Mouse (Mus musculus): ENCODE results near the gene Sh2b1. TPM values are rescaled to one million over a fixed set of nuclear protein-coding genes. Genes with fewer than 3 reads are reported as not detected.

The Sh2b1 gene
- total and polyA plus RNA-seq, 3 experiments: 8.9 to 61.5 (median 24.6) TPM

DNA sequence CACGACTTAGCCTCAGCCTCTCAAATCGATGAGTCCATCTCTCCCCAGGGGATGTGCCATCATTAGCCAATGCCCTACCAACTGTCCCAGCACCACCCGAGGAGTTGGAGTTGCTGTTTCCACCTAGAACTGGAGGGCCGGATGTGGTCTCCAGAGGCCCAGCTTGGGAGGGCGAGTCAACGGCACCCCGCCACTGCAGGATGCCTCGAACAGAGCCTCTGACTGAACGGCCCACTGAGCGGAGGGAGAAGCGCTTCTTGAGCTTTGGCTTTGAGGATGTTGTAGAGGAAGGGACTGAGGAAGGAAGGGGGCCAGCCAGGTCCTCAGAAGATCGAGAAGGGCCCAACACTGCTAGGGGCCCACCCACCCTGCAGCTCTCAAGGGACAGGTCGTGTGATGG lies 2.9 kb downstream of the Sh2b1 start:
- DNase-seq (ENCODE audit: low spot score): no peak
- Histone ChIP-seq H3K4me1 (ENCODE audit: insufficient read depth, low read depth, low read length) (peaks cover 57% of the 10 kb centered on the region), H3K36me3 (replicated peaks) (peaks cover 65% of the 10 kb centered on the region), H3K9me3 (replicated peaks) (no peaks in the 10 kb centered on the region), H3K4me3 (ENCODE audit: low read depth, low read length) (peak overlapping the region; percentile 27; the same call in 1 of the 2 replicates), H3K27me3 (ENCODE audit: insufficient read depth, low read length) (no peaks in the 10 kb centered on the region)
- no peak for TF ChIP-seq POLR2AphosphoS5 (IDR thresholded peaks at IDR 0.05; ENCODE audit: insufficient replicate concordance, low read depth, low read length)
- TF ChIP-seq CTCF (IDR thresholded peaks at IDR 0.05; ENCODE audit: low read depth, low read length): no peak
- no peak for TF ChIP-seq GATA2 (IDR thresholded peaks at IDR 0.05; ENCODE audit: borderline replicate concordance, low read depth, low read length)
- TF ChIP-seq TAL1 (conservative IDR thresholded peaks at IDR 0.05; ENCODE audit: low read depth, low read length): no peak
- no peak for TF ChIP-seq GATA1 (IDR thresholded peaks at IDR 0.05; ENCODE audit: borderline replicate concordance, low read length)
- no peak for ATAC-seq (ENCODE audit: extremely low read depth, insufficient number of reproducible peaks, low FRiP score, poor library complexity, severe bottlenecking)

DNA sequence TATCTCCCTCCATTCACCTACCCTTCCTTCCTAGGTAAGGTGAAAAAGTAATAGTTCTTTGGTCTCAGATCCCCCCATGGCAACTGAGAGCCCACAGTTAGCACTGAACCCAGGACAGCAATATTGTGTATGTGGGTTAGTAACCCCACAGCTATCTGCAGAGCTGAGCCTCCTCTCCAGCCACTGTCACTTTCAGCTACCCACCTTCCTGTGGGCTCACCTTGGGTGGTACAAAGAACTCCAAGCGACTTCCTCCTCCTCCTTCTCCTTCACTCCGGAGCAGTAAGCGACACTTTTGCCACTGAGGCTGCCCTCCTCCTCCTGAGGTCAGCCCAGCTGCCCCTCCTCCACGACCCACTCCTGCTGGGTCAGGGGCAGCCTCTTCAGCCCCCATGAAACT lies 3.4 kb downstream of the Sh2b1 start:
- ATAC-seq (ENCODE audit: extremely low read depth, insufficient number of reproducible peaks, low FRiP score, poor library complexity, severe bottlenecking): no peak
- Histone ChIP-seq H3K4me3 (ENCODE audit: low read depth, low read length) (no peak overlapping the region), H3K4me1 (ENCODE audit: insufficient read depth, low read depth, low read length) (peaks cover 58% of the 10 kb centered on the region), H3K36me3 (replicated peaks) (peaks cover 70% of the 10 kb centered on the region), H3K9me3 (replicated peaks) (no peaks in the 10 kb centered on the region), H3K27me3 (ENCODE audit: insufficient read depth, low read length) (no peaks in the 10 kb centered on the region)
- DNase-seq (ENCODE audit: low spot score): no peak
- TF ChIP-seq POLR2AphosphoS5 (IDR thresholded peaks at IDR 0.05; ENCODE audit: insufficient replicate concordance, low read depth, low read length): no peak
- TF ChIP-seq GATA1 (IDR thresholded peaks at IDR 0.05; ENCODE audit: borderline replicate concordance, low read length): no peak
- TF ChIP-seq CTCF (IDR thresholded peaks at IDR 0.05; ENCODE audit: low read depth, low read length): no peak
- TF ChIP-seq GATA2 (IDR thresholded peaks at IDR 0.05; ENCODE audit: borderline replicate concordance, low read depth, low read length): no peak
- no peak for TF ChIP-seq TAL1 (conservative IDR thresholded peaks at IDR 0.05; ENCODE audit: low read depth, low read length)

DNA sequence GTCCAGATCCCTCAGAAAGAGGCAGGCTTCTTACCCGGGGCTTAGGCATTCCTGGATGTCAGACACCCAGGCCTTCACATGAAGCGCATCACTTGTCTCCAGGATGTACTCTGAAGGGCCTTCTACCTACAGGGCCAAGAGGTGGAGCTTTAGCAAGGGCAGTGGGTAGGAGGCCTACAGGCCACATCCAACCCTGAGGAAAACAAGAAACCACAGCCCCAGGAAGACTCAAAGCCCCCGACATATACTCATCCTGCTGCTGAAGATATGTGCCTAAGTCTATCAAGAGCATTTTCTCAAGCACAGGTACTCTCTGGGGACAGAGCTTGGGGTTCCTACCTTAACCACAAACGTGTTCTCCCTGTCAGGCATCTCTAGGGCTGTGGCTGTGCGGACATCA lies 3.9 kb downstream of the Sh2b1 start:
- no peak overlapping the region for H3K4me3 ChIP-seq (ENCODE audit: low read depth, low read length)
- H3K4me1 ChIP-seq (ENCODE audit: insufficient read depth, low read depth, low read length): peaks cover 58% of the 10 kb centered on the region
- TF ChIP-seq GATA2 (IDR thresholded peaks at IDR 0.05; ENCODE audit: borderline replicate concordance, low read depth, low read length) (no peak), CTCF (IDR thresholded peaks at IDR 0.05; ENCODE audit: low read depth, low read length) (no peak), POLR2AphosphoS5 (IDR thresholded peaks at IDR 0.05; ENCODE audit: insufficient replicate concordance, low read depth, low read length) (no peak), TAL1 (conservative IDR thresholded peaks at IDR 0.05; ENCODE audit: low read depth, low read length) (no peak), GATA1 (IDR thresholded peaks at IDR 0.05; ENCODE audit: borderline replicate concordance, low read length) (no peak)
- ATAC-seq (ENCODE audit: extremely low read depth, insufficient number of reproducible peaks, low FRiP score, poor library complexity, severe bottlenecking) (no peak), DNase-seq (ENCODE audit: low spot score) (no peak)
- no peaks in the 10 kb centered on the region for H3K27me3 ChIP-seq (ENCODE audit: insufficient read depth, low read length)
- peaks cover 75% of the 10 kb centered on the region for H3K36me3 ChIP-seq (replicated peaks)
- H3K9me3 ChIP-seq (replicated peaks): no peaks in the 10 kb centered on the region

DNA sequence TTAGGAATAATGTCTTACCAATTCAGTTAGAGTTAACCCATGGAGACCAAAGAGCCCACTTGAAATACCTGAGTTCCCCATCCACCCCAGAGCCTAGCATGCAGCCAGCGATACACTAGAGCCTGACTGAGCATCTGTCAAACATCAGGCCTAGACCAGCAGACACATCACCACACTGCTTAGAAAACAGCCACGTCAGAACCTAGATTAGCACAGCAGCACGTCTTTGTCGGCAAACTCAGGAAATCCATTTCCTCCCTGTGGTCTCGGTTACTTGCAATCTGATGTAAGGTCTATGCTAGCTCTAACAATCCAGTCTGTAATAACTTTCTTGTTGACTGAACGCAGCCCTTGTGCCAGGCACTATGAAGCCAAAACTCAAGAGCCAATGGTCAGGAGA lies 5.1 kb downstream of the Sh2b1 start:
- Histone ChIP-seq H3K36me3 (replicated peaks) (peaks cover 88% of the 10 kb centered on the region), H3K27me3 (ENCODE audit: insufficient read depth, low read length) (no peaks in the 10 kb centered on the region), H3K9me3 (replicated peaks) (no peaks in the 10 kb centered on the region), H3K4me1 (ENCODE audit: insufficient read depth, low read depth, low read length) (peaks cover 60% of the 10 kb centered on the region), H3K4me3 (ENCODE audit: low read depth, low read length) (no peak overlapping the region)
- TF ChIP-seq POLR2AphosphoS5 (IDR thresholded peaks at IDR 0.05; ENCODE audit: insufficient replicate concordance, low read depth, low read length): no peak
- TF ChIP-seq GATA1 (IDR thresholded peaks at IDR 0.05; ENCODE audit: borderline replicate concordance, low read length): no peak
- ATAC-seq (ENCODE audit: extremely low read depth, insufficient number of reproducible peaks, low FRiP score, poor library complexity, severe bottlenecking) (no peak), DNase-seq (ENCODE audit: low spot score) (no peak)

DNA sequence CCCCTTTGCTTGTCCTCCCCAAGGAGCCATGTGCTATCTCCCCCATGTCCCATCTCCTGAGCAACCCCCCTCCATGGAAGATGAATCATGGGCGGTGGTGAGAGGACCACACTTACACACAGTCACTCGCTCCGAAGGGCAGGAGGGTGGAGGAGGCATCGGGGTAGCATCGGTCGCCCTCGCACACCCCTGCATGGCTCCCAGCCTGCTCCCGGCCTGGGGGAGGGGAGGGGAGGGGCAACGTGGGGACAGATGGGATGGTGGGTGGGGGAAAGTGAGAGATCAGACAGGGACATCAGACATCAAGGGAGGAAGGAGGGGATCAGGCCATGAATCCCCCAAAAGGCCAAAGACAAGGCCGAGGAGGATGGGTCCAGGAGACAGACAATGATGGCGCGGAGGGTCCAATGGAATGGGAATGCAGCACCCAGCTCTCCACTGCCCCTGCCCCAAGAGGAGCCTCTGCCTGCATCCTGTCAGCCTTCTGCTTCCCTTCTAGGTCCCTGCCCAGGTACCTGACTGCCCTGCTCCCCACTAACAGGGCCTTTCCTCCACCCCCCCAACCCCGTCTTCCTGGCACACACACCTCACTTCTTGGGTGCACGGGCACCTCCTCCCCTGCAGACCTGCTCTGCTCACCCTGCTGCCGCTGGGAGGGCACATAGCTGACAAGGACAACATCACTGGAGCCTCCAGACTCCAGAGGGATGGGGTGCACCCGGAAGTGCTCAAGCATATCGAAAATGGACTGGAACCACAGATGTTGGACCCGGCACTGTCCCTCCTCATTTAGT lies 7.2 kb downstream of the Sh2b1 start:
- DNase-seq (ENCODE audit: low spot score) (no peak), ATAC-seq (ENCODE audit: extremely low read depth, insufficient number of reproducible peaks, low FRiP score, poor library complexity, severe bottlenecking) (no peak)
- Histone ChIP-seq H3K4me3 (ENCODE audit: low read depth, low read length) (no peak overlapping the region), H3K36me3 (replicated peaks) (peaks cover 84% of the 10 kb centered on the region), H3K4me1 (ENCODE audit: insufficient read depth, low read depth, low read length) (peaks cover 65% of the 10 kb centered on the region), H3K9me3 (replicated peaks) (no peaks in the 10 kb centered on the region), H3K27me3 (ENCODE audit: insufficient read depth, low read length) (no peaks in the 10 kb centered on the region)
- no peak for TF ChIP-seq CTCF (IDR thresholded peaks at IDR 0.05; ENCODE audit: low read depth, low read length)
- TF ChIP-seq TAL1 (conservative IDR thresholded peaks at IDR 0.05; ENCODE audit: low read depth, low read length): no peak
- no peak for TF ChIP-seq GATA1 (IDR thresholded peaks at IDR 0.05; ENCODE audit: borderline replicate concordance, low read length)
- TF ChIP-seq POLR2AphosphoS5 (IDR thresholded peaks at IDR 0.05; ENCODE audit: insufficient replicate concordance, low read depth, low read length): no peak
- no peak for TF ChIP-seq GATA2 (IDR thresholded peaks at IDR 0.05; ENCODE audit: borderline replicate concordance, low read depth, low read length)

DNA sequence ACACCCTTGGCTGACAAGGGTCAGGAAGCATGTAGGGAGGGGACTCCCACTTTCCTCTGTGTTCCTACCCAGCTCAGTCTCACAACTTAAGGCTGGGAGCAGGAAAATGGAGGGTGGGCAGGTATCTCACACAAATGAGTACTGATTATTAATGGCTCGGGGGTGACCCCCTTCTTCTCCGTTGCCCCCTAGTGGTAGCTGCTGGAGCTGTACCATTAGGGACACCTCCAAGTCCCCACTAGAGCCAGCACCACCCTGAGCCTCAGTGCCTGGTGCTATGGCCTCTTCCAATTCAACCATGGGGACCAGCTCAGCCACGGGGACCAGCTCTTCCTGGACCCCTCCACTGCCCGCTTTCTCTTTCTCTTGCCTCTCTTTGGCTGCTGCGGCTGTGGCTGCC lies 8.0 kb downstream of the Sh2b1 start:
- DNase-seq (ENCODE audit: low spot score) (peak; percentile 67), ATAC-seq (ENCODE audit: extremely low read depth, insufficient number of reproducible peaks, low FRiP score, poor library complexity, severe bottlenecking) (0 out of 2 replicates have a peak, but pooled peaks have one; percentile 38)
- Histone ChIP-seq H3K36me3 (replicated peaks) (peaks cover 76% of the 10 kb centered on the region), H3K4me3 (ENCODE audit: low read depth, low read length) (no peak overlapping the region), H3K4me1 (ENCODE audit: insufficient read depth, low read depth, low read length) (peaks cover 58% of the 10 kb centered on the region), H3K27me3 (ENCODE audit: insufficient read depth, low read length) (no peaks in the 10 kb centered on the region), H3K9me3 (replicated peaks) (no peaks in the 10 kb centered on the region)
- TF ChIP-seq CTCF (IDR thresholded peaks at IDR 0.05; ENCODE audit: low read depth, low read length) (peak; percentile 78), TAL1 (conservative IDR thresholded peaks at IDR 0.05; ENCODE audit: low read depth, low read length) (no peak), GATA2 (IDR thresholded peaks at IDR 0.05; ENCODE audit: borderline replicate concordance, low read depth, low read length) (no peak), POLR2AphosphoS5 (IDR thresholded peaks at IDR 0.05; ENCODE audit: insufficient replicate concordance, low read depth, low read length) (no peak), GATA1 (IDR thresholded peaks at IDR 0.05; ENCODE audit: borderline replicate concordance, low read length) (no peak)
